Mouse (Mus musculus) ES-Bruce4 (cell line): ENCODE results near the gene Frmd4a. TPM values are rescaled to one million over a fixed set of nuclear protein-coding genes. Genes with fewer than 3 reads are reported as not detected.

Experiments
- H3K27ac ChIP-seq: 2 replicates; pipeline ENCODE4 v1.5.1; 2012; ENCODE audit warnings: low read length, inconsistent platforms; ENCODE audit not compliant: insufficient read depth
- H3K27me3 ChIP-seq: 2 replicates; pipeline ENCODE4 v1.6.1; 2012; ENCODE audit warnings: mild to moderate bottlenecking, low read length, inconsistent platforms; ENCODE audit not compliant: control insufficient read depth, poor library complexity, insufficient read depth, severe bottlenecking
- H3K36me3 ChIP-seq: 2 replicates; pipeline ENCODE4 v1.6.1; 2012; ENCODE audit warnings: inconsistent platforms, mild to moderate bottlenecking, low read length, moderate library complexity; ENCODE audit not compliant: control insufficient read depth, poor library complexity, insufficient read depth, severe bottlenecking
- H3K4me1 ChIP-seq: one replicate; pipeline ENCODE4 v1.8.1; 2011; ENCODE audit warnings: low read length; ENCODE audit not compliant: control insufficient read depth, insufficient read depth
- H3K4me3 ChIP-seq: 2 replicates; pipeline ENCODE4 v1.5.1; 2011; ENCODE audit warnings: low read depth, mild to moderate bottlenecking, low read length
- H3K9ac ChIP-seq: 2 replicates; pipeline ENCODE4 v1.6.1; 2012; ENCODE audit warnings: low read depth, mild to moderate bottlenecking, inconsistent platforms; ENCODE audit not compliant: poor library complexity, severe bottlenecking
- H3K9me3 ChIP-seq: replicated peaks from 2 replicates; pipeline ENCODE4 v1.6.1; 2012; ENCODE audit warnings: mild to moderate bottlenecking, low read length, inconsistent platforms; ENCODE audit not compliant: control insufficient read depth, poor library complexity, insufficient read depth, severe bottlenecking
- CTCF ChIP-seq: IDR thresholded peaks from one replicate; pipeline ENCODE4 v1.8.1; 2011; ENCODE audit warnings: low read depth, low read length
- EP300 ChIP-seq: IDR thresholded peaks from 2 replicates; pipeline ENCODE4 v1.6.1; 2011; ENCODE audit warnings: low read depth, low read length; ENCODE audit not compliant: insufficient read depth
- POLR2A ChIP-seq: IDR thresholded peaks from one replicate; pipeline ENCODE4 v1.8.1; 2011; ENCODE audit warnings: low read length; ENCODE audit not compliant: insufficient read depth
- polyA plus RNA-seq: library from polyadenylated mRNA; stranded (reverse); fragments of >200 nt; gene quantifications from 2 replicates; pipeline ENCODE4 v1.2.4, GENCODE M21; 2011; ENCODE audit warnings: low read depth; ENCODE audit not compliant: missing spikeins, insufficient read depth, insufficient read length

Frmd4a gene
- polyA plus RNA-seq, 1 experiment = 5.6 TPM

GRCm38 (mm10) chr2:4157396-4157795 is 139.9 kb downstream of the Frmd4a start:
- Histone ChIP-seq H3K27ac (no peak overlapping the region), H3K36me3 (no peaks in the 10 kb centered on the region), H3K27me3 (no peaks in the 10 kb centered on the region; the same call in none of the 2 replicates), H3K4me1 (no peaks in the 10 kb centered on the region), H3K4me3 (no peak overlapping the region), H3K9me3 (no peaks in the 10 kb centered on the region), H3K9ac (no peak overlapping the region)
- TF ChIP-seq EP300 (no peak), CTCF (no peak)

- no peaks in the 10 kb centered on the region for H3K9me3 ChIP-seq
- H3K4me1 ChIP-seq = no peaks in the 10 kb centered on the region
- no peak overlapping the region for H3K27ac ChIP-seq
- H3K36me3 ChIP-seq = no peaks in the 10 kb centered on the region
- TF ChIP-seq CTCF = peak; percentile 60
- TF ChIP-seq POLR2A = no peak
- no peak for TF ChIP-seq EP300
- H3K9ac ChIP-seq = no peak overlapping the region
- no peak overlapping the region for H3K4me3 ChIP-seq
- H3K27me3 ChIP-seq = no peaks in the 10 kb centered on the region; the same call in 1 of the 2 replicates
Observed at GRCm38 (mm10) chr2:4159574-4160203, 142.2 kb downstream of the Frmd4a start.

GRCm38 (mm10) chr2:4166191-4166590 is 148.7 kb downstream of the Frmd4a start:
- no peak for TF ChIP-seq EP300
- TF ChIP-seq POLR2A = no peak
- TF ChIP-seq CTCF = no peak
- no peaks in the 10 kb centered on the region for H3K36me3 ChIP-seq
- no peaks in the 10 kb centered on the region for H3K4me1 ChIP-seq
- no peaks in the 10 kb centered on the region for H3K9me3 ChIP-seq
- no peak overlapping the region for H3K27ac ChIP-seq
- H3K4me3 ChIP-seq = no peak overlapping the region
- no peaks in the 10 kb centered on the region for H3K27me3 ChIP-seq
- H3K9ac ChIP-seq = no peak overlapping the region

- Histone ChIP-seq H3K4me1 (no peaks in the 10 kb centered on the region), H3K36me3 (no peaks in the 10 kb centered on the region), H3K27me3 (no peaks in the 10 kb centered on the region), H3K27ac (no peak overlapping the region), H3K9ac (no peak overlapping the region), H3K9me3 (no peaks in the 10 kb centered on the region), H3K4me3 (no peak overlapping the region)
- TF ChIP-seq EP300 = no peak
- TF ChIP-seq CTCF = no peak
- no peak for TF ChIP-seq POLR2A
Observed at GRCm38 (mm10) chr2:4167131-4167530, 149.6 kb downstream of the Frmd4a start.

GRCm38 (mm10) chr2:4169726-4170125 is 152.2 kb downstream of the Frmd4a start:
- H3K4me1 ChIP-seq = no peaks in the 10 kb centered on the region
- H3K4me3 ChIP-seq = no peak overlapping the region
- no peaks in the 10 kb centered on the region for H3K9me3 ChIP-seq
- H3K9ac ChIP-seq = no peak overlapping the region
- TF ChIP-seq EP300 (no peak), POLR2A (no peak), CTCF (no peak)
- H3K36me3 ChIP-seq = no peaks in the 10 kb centered on the region
- no peaks in the 10 kb centered on the region for H3K27me3 ChIP-seq
- no peak overlapping the region for H3K27ac ChIP-seq

- no peaks in the 10 kb centered on the region for H3K27me3 ChIP-seq
- TF ChIP-seq CTCF = no peak
- no peak for TF ChIP-seq POLR2A
- TF ChIP-seq EP300 = no peak
- no peaks in the 10 kb centered on the region for H3K4me1 ChIP-seq
- no peak overlapping the region for H3K4me3 ChIP-seq
- H3K9me3 ChIP-seq = no peaks in the 10 kb centered on the region
- H3K27ac ChIP-seq = no peak overlapping the region
- no peak overlapping the region for H3K9ac ChIP-seq
- H3K36me3 ChIP-seq = no peaks in the 10 kb centered on the region
Observed at GRCm38 (mm10) chr2:4170189-4170588, 152.7 kb downstream of the Frmd4a start.
